Mouse (Mus musculus) heart, embryonic 11.5 days (tissue): ENCODE measurements around the gene Zfp626. TPM values are rescaled to one million over a fixed set of nuclear protein-coding genes. Genes with fewer than 3 reads are reported as not detected.
"Not testable (repeated sequence)": the region's sequence is repeated elsewhere in the genome, so short reads cannot be mapped to it uniquely, and the experiment has no call there.

ENCODE experiments used
- ATAC-seq: fragments of 200-750 bp; cut with Nextera tagmentation; replicated peaks from 2 replicates; pipeline ENCODE4 v1.8.0; 2017; ENCODE audit warnings: moderate library complexity; ENCODE audit not compliant: insufficient number of reproducible peaks, low FRiP score, low TSS enrichment
- H3K27ac ChIP-seq: fragments of 300-500 bp; sonication (generic); 2 replicates; pipeline ENCODE4 v1.5.1; 2014; ENCODE audit warnings: mild to moderate bottlenecking, low read depth, low read length
- H3K27me3 ChIP-seq: fragments of 300-500 bp; sonication (generic); 2 replicates; pipeline ENCODE4 v1.6.1; 2014; ENCODE audit warnings: mild to moderate bottlenecking, low read length, mixed read lengths; ENCODE audit not compliant: control insufficient read depth, insufficient read depth
- H3K36me3 ChIP-seq: fragments of 300-500 bp; sonication (generic); 2 replicates; pipeline ENCODE4 v1.6.1; 2014; ENCODE audit warnings: mild to moderate bottlenecking, low read length, moderate library complexity, mixed read lengths; ENCODE audit not compliant: control insufficient read depth, insufficient read depth
- H3K4me1 ChIP-seq: fragments of 300-500 bp; sonication (generic); 2 replicates; pipeline ENCODE4 v1.6.1; 2014; ENCODE audit warnings: low read length; ENCODE audit not compliant: control insufficient read depth, insufficient read depth
- H3K4me2 ChIP-seq: fragments of 300-500 bp; sonication (generic); 2 replicates; pipeline ENCODE4 v1.6.1; 2014; ENCODE audit warnings: mild to moderate bottlenecking, moderate library complexity
- H3K4me3 ChIP-seq: fragments of 300-500 bp; sonication (generic); 2 replicates; pipeline ENCODE4 v1.5.1; 2014; ENCODE audit warnings: low read depth, low read length
- H3K9ac ChIP-seq: fragments of 300-500 bp; sonication (generic); 2 replicates; pipeline ENCODE4 v1.6.1; 2014; ENCODE audit warnings: mild to moderate bottlenecking, low read depth, low read length, moderate library complexity
- H3K9me3 ChIP-seq: fragments of 300-500 bp; sonication (generic); replicated peaks from 2 replicates; pipeline ENCODE4 v1.6.1; 2016; ENCODE audit warnings: low read length; ENCODE audit not compliant: control insufficient read depth
- WGBS: fragments of 180-500 bp; shearing (Covaris S2); extraction: QIAGEN DNeasy Blood & Tissue Kit; methylation state at CpG from one replicate; pipeline ENCODE4 v1.1.7; 2014; ENCODE audit not compliant: insufficient replicate concordance; 5-methylcytosine and 5-hydroxymethylcytosine counted together
- polyA plus RNA-seq: library from polyadenylated mRNA; unstranded; fragments of >200 nt; fragmentation: Nextera tagmentation; extraction: Ambion mirVana; gene quantifications from 2 replicates; pipeline ENCODE4 v1.2.1, GENCODE M21; 2014

Gene Zfp626
- polyA plus RNA-seq: 1.5 and 2.1 TPM in 2 replicates

- WGBS: 80% methylated on average over 3 of the region's 3 CpGs
Observed at GRCm38 (mm10) chr7:27806896-27807295, at the start of gene Zfp626. Zfp626 (plus strand) TSS chr7:27807196.

DNA sequence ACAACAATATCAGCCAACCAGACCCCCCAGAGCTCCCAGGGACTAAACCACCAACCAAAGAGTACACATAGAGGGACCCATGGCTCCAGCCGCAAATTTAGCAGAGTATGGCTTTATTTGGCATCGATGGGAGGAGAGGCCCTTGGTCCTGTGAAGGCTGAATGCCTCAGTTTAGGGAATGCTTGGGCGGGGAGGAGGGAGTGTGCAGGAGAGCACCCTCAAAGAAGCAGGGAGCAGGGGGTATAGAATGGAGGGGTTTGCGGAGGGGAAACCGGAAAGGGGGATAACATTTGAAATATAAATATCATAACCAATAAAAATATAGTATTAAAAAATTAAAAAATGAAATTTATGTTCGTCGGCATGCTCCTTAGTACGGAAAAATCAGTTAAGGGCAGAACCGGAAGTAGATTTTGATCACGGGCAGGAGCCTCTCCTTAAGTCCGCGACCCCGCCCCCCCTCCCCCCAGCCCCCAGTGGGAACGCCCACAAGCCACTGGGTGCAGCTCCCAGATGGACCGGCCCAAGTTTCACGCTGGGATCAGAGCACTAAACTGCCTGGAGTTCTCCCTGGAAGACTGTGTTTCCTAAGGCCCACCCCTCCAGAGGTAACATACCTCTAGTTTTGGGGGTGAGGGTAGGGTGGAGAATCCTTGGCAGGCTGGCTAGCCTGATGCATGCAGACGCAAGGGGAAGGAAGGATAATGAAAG is 41.7 kb upstream of the Zfp626 start:
- H3K36me3 ChIP-seq: no peaks in the 10 kb centered on the region
- ATAC-seq: no peak
- WGBS: 8% methylated on average over 17 of the region's 17 CpGs
- peak overlapping the region; percentile 26 for H3K4me3 ChIP-seq
- no peak overlapping the region for H3K27ac ChIP-seq
- no peaks in the 10 kb centered on the region for H3K27me3 ChIP-seq
- H3K4me1 ChIP-seq: no peaks in the 10 kb centered on the region
- peak overlapping the region; percentile 65 for H3K4me2 ChIP-seq
- no peaks in the 10 kb centered on the region for H3K9me3 ChIP-seq
- 0 out of 2 replicates have a peak overlapping the region, but pooled peaks have one; percentile 22 for H3K9ac ChIP-seq

More at GRCm38 (mm10) chr7:27806896-27807295, at the start of gene Zfp626:
- H3K27me3 ChIP-seq, H3K9me3 ChIP-seq, H3K4me3 ChIP-seq, H3K27ac ChIP-seq, H3K9ac ChIP-seq, ATAC-seq, H3K36me3 ChIP-seq, H3K4me2 ChIP-seq, H3K4me1 ChIP-seq: not testable (repeated sequence)

DNA sequence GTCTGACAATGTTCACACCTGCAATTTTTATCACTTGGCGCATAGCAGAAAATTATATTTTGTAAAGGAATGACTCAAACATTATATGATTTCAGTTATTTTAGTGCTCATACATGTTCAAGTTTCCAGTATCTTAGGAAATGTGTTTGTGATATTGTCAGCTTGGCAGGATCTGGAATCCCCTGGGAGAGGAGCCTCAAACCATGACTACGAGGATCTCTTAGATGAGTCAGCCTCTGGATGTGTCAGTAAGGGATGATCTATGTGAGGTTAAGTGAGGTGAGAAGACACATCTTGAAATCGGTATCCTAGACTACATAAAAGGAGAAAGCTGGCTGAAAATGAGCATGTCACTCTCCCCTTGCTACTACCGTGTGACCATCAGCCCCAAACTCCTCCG is 17.7 kb upstream of the Zfp626 start:
- 79% methylated on average over 5 of the region's 5 CpGs for WGBS
- Histone ChIP-seq H3K4me2 (no peak overlapping the region), H3K36me3 (no peaks in the 10 kb centered on the region), H3K27me3 (no peaks in the 10 kb centered on the region), H3K9me3 (peaks cover 9% of the 10 kb centered on the region; the same call in 1 of the 2 replicates), H3K4me3 (no peak overlapping the region), H3K4me1 (no peaks in the 10 kb centered on the region), H3K9ac (no peak overlapping the region), H3K27ac (no peak overlapping the region)
- ATAC-seq: no peak

DNA sequence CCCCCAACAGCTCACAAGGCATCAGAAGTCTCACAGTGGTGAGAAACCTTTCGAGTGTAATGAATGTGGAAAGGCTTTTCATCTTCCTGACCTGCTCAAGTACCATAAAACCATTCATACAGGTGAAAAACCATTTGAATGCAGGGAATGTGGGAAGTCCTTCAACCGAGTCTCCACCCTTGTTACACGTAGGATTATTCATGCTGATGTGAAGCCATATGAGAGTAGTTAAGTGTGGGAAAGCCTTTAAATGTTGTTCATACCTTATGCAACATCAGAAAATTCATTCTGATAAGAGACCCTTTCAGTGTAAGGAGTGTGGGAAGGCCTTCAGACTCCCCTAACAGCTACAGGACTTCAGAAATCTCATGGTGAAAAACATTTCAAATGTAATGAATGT is 13.1 kb upstream of the Zfp626 start:
- not testable (repeated sequence) for H3K27ac ChIP-seq, H3K4me2 ChIP-seq, ATAC-seq, H3K9ac ChIP-seq, H3K4me1 ChIP-seq, H3K4me3 ChIP-seq, H3K27me3 ChIP-seq, H3K36me3 ChIP-seq, H3K9me3 ChIP-seq
- 43% methylated on average over 3 of the region's 3 CpGs for WGBS

GRCm38 (mm10) chr7:27794566-27794965 is 12.4 kb upstream of the Zfp626 start:
- Histone ChIP-seq H3K27me3 (no peaks in the 10 kb centered on the region), H3K4me3 (no peak overlapping the region), H3K4me1 (no peaks in the 10 kb centered on the region), H3K36me3 (no peaks in the 10 kb centered on the region), H3K9ac (no peak overlapping the region), H3K27ac (no peak overlapping the region), H3K4me2 (no peak overlapping the region), H3K9me3 (no peaks in the 10 kb centered on the region)
- no peak for ATAC-seq

DNA sequence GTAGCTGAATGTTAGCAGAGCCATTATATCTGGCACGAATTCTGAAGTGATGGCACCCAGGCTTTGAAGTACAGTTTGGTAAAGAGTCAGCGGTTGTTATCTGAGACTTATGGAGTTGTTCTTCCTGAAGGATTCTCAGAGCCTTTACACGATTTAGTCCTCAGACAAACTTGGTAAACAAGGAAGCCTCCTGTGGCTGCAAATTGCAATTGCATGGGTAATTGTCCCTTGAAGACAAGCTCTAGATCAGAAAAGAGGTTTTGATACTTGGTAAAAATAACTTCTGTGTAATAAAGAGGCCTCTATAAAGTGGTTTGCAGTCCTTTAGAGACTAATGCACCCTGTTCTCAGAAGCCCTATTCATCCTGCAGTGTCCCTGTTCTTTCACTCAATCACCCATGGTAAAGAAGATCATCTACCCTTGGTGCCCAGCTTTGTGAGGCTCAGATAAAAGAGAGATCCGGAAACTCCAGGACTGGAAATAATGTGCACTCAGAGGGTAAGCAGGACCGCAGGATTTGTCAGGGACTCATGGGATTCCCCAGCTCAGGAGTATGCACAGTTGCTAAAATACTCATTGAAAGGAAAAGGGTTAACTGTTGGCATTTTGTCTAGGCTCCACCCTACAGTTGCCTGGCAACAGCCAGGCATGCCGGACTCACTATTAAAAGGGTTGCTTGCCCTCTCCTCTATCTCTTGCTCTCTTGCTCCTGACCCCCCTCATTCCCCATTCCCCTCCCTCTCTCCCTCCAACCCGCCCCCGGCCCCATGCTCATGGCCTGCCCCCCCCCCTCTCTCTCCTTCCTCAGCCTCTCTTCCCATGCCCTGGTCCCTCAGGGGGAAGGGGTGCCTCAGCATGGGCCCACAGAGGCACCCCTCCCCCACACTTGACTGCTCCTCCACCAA is 8.8 kb upstream of the Zfp626 start:
- Histone ChIP-seq H3K4me2 (peak overlapping the region; percentile 47), H3K9ac (no peak overlapping the region), H3K4me1 (no peaks in the 10 kb centered on the region), H3K4me3 (no peak overlapping the region), H3K36me3 (no peaks in the 10 kb centered on the region), H3K27me3 (no peaks in the 10 kb centered on the region), H3K27ac (0 out of 2 replicates have a peak overlapping the region, but pooled peaks have one; percentile 15), H3K9me3 (no peaks in the 10 kb centered on the region)
- peak; percentile 39; the same call in 1 of the 2 replicates for ATAC-seq
- WGBS: 30% methylated on average over 8 of the region's 8 CpGs

- Histone ChIP-seq H3K27ac (no peak overlapping the region), H3K4me2 (no peak overlapping the region)
- WGBS: 52% methylated on average over 2 of the region's 2 CpGs
Observed at GRCm38 (mm10) chr7:27801137-27801536, 5.9 kb upstream of the Zfp626 start.

GRCm38 (mm10) chr7:27802986-27803385 is 4.0 kb upstream of the Zfp626 start:
- no peaks in the 10 kb centered on the region for H3K36me3 ChIP-seq
- ATAC-seq: no peak
- H3K27me3 ChIP-seq: no peaks in the 10 kb centered on the region
- H3K4me3 ChIP-seq: no peak overlapping the region
- H3K9ac ChIP-seq: no peak overlapping the region
- H3K4me2 ChIP-seq: no peak overlapping the region
- 75% methylated on average over 5 of the region's 5 CpGs for WGBS
- H3K4me1 ChIP-seq: no peaks in the 10 kb centered on the region
- H3K27ac ChIP-seq: no peak overlapping the region
- no peaks in the 10 kb centered on the region for H3K9me3 ChIP-seq

More at GRCm38 (mm10) chr7:27801137-27801536, 5.9 kb upstream of the Zfp626 start:
- Histone ChIP-seq H3K9ac (no peak overlapping the region), H3K4me1 (no peaks in the 10 kb centered on the region), H3K36me3 (no peaks in the 10 kb centered on the region), H3K9me3 (no peaks in the 10 kb centered on the region), H3K27me3 (no peaks in the 10 kb centered on the region), H3K4me3 (no peak overlapping the region)
- no peak for ATAC-seq
